Mouse (Mus musculus) limb, embryonic 15.5 days (tissue): ENCODE measurements around the gene St7. TPM values are rescaled to one million over a fixed set of nuclear protein-coding genes. Genes with fewer than 3 reads are reported as not detected.

Source experiments
- ATAC-seq: fragments of 200-750 bp; cut with Nextera tagmentation; 2 replicates; pipeline ENCODE4 v1.8.0; 2017; ENCODE audit warnings: low read depth, moderate TSS enrichment; ENCODE audit not compliant: insufficient number of reproducible peaks, low FRiP score, low TSS enrichment
- H3K27ac ChIP-seq: fragments of 300-500 bp; sonication (generic); 2 replicates; pipeline ENCODE4 v1.5.1; 2015; ENCODE audit warnings: moderate library complexity, mild to moderate bottlenecking, inconsistent platforms
- H3K27me3 ChIP-seq: fragments of 300-500 bp; sonication (generic); 2 replicates; pipeline ENCODE4 v1.6.1; 2015; ENCODE audit warnings: inconsistent platforms
- H3K36me3 ChIP-seq: fragments of 300-500 bp; sonication (generic); 2 replicates; pipeline ENCODE4 v1.6.1; 2015; ENCODE audit warnings: inconsistent platforms
- H3K4me1 ChIP-seq: fragments of 300-500 bp; sonication (generic); 2 replicates; pipeline ENCODE4 v1.6.1; 2015; ENCODE audit warnings: inconsistent platforms
- H3K4me2 ChIP-seq: fragments of 300-500 bp; sonication (generic); 2 replicates; pipeline ENCODE4 v1.6.1; 2015; ENCODE audit warnings: mild to moderate bottlenecking, inconsistent platforms
- H3K4me3 ChIP-seq: fragments of 300-500 bp; sonication (generic); 2 replicates; pipeline ENCODE4 v1.5.1; 2015; ENCODE audit warnings: mild to moderate bottlenecking, inconsistent platforms
- H3K9ac ChIP-seq: fragments of 300-500 bp; sonication (generic); 2 replicates; pipeline ENCODE4 v1.6.1; 2015; ENCODE audit warnings: inconsistent platforms
- H3K9me3 ChIP-seq: fragments of 300-500 bp; sonication (generic); 2 replicates; pipeline ENCODE4 v1.6.1; 2016; ENCODE audit warnings: inconsistent platforms
- WGBS: fragments of 180-500 bp; shearing (Covaris S2); methylation state at CpG from one replicate; pipeline ENCODE4 v1.1.7; 2015; 5-methylcytosine and 5-hydroxymethylcytosine counted together
- polyA plus RNA-seq: library from polyadenylated mRNA; unstranded; fragments of >200 nt; fragmentation: Nextera tagmentation; extraction: Ambion mirVana; gene quantifications from 2 replicates; pipeline ENCODE4 v1.2.1, GENCODE M21; 2015

St7 gene
- polyA plus RNA-seq, 1 experiment from 2014 or later = 26.8 TPM

- Histone ChIP-seq H3K36me3 (no peaks in the 10 kb centered on the region), H3K9ac (no peak overlapping the region), H3K9me3 (no peaks in the 10 kb centered on the region), H3K4me2 (no peak overlapping the region), H3K27ac (no peak overlapping the region), H3K27me3 (no peaks in the 10 kb centered on the region), H3K4me1 (no peaks in the 10 kb centered on the region), H3K4me3 (no peak overlapping the region)
- no peak for ATAC-seq
- WGBS = 59% methylated on average over 1 of the region's 1 CpGs
Measured at GRCm38 (mm10) chr6:17977165-17977564, 284.4 kb downstream of the St7 start.

- no peaks in the 10 kb centered on the region for H3K4me1 ChIP-seq
- H3K9me3 ChIP-seq = no peaks in the 10 kb centered on the region
- H3K9ac ChIP-seq = no peak overlapping the region
- H3K36me3 ChIP-seq = no peaks in the 10 kb centered on the region
- no peak for ATAC-seq
- H3K4me2 ChIP-seq = no peak overlapping the region
- 57% methylated on average over 5 of the region's 5 CpGs for WGBS
- no peak overlapping the region for H3K27ac ChIP-seq
- no peak overlapping the region for H3K4me3 ChIP-seq
- no peaks in the 10 kb centered on the region for H3K27me3 ChIP-seq
Measured at GRCm38 (mm10) chr6:17978324-17978723, 285.6 kb downstream of the St7 start.

DNA sequence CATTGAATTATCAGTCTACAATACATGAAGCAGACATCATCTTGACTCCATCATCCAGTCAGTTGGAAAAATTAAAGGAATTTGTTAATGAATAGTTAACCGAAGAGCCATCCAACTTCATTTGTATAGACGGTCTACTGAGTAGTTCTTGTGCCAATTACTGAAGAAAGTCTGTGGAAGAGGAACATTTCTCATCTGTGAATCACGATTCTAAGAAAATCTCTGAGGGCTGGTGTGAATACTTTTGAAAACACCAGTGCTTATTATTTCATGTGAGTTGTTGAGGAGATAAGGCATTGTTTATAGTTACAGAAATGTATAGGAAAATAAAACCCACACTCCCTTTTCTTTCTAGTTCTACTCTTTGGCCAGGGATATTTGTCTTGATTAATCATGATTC is 286.1 kb downstream of the St7 start:
- no peaks in the 10 kb centered on the region for H3K27me3 ChIP-seq
- no peaks in the 10 kb centered on the region for H3K4me1 ChIP-seq
- no peaks in the 10 kb centered on the region for H3K9me3 ChIP-seq
- H3K9ac ChIP-seq = no peak overlapping the region
- no peak for ATAC-seq
- no peak overlapping the region for H3K4me3 ChIP-seq
- WGBS = 88% methylated on average over 3 of the region's 3 CpGs
- no peaks in the 10 kb centered on the region for H3K36me3 ChIP-seq
- H3K27ac ChIP-seq = no peak overlapping the region
- H3K4me2 ChIP-seq = no peak overlapping the region

- no peak for ATAC-seq
- no peak overlapping the region for H3K9ac ChIP-seq
- H3K27ac ChIP-seq = no peak overlapping the region
- H3K9me3 ChIP-seq = no peaks in the 10 kb centered on the region
- H3K4me3 ChIP-seq = no peak overlapping the region
- H3K27me3 ChIP-seq = no peaks in the 10 kb centered on the region
- H3K36me3 ChIP-seq = no peaks in the 10 kb centered on the region
- no peaks in the 10 kb centered on the region for H3K4me1 ChIP-seq
- WGBS = 42% methylated on average over 1 of the region's 1 CpGs
- H3K4me2 ChIP-seq = no peak overlapping the region
Measured at GRCm38 (mm10) chr6:17979361-17979760, 286.6 kb downstream of the St7 start.

DNA sequence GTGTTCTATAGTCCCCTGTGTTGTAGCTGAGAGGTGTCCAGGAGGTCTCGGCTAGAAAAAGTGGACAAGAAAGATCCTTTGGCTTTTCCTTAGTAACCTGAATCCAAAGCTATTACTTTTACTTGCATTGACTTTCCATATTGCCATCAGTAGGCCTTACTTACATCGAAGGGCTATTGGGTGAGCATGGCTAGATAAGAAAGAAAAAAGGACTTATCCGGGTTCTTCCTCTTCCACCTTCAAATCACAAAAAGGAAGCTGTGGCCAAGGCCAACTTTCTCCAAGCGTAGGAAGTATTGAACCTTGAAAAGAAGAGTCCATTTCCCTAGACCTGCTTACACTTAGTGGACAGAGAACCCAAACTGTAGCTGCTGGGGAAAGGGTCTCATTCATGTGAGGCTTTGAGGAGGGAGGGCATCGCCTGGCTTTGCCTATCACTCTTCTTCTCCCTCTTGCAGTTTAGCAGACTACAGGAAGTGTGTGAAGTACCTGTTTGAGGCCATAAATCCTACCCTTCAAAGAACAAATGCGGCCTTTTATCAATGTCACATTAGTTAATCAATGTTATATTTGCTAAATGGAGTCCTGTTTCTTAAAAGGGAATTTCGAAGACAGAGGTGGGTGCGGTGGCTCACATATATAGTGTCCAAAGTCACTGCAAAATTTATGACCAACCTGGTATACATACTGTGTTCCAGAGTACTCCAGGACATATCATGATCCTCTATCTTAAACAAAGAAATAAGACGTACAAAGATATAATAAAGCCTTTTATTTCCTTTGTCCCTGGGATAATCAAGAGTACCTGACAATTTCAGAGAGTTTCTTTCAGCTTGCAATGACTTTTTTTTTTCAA is 297.7 kb downstream of the St7 start:
- WGBS = 88% methylated on average over 9 of the region's 9 CpGs
- H3K4me2 ChIP-seq = no peak overlapping the region
- H3K27me3 ChIP-seq = no peaks in the 10 kb centered on the region
- H3K4me3 ChIP-seq = no peak overlapping the region
- H3K9ac ChIP-seq = no peak overlapping the region
- ATAC-seq = no peak
- H3K9me3 ChIP-seq = no peaks in the 10 kb centered on the region
- H3K27ac ChIP-seq = no peak overlapping the region
- H3K36me3 ChIP-seq = no peaks in the 10 kb centered on the region
- no peaks in the 10 kb centered on the region for H3K4me1 ChIP-seq

DNA sequence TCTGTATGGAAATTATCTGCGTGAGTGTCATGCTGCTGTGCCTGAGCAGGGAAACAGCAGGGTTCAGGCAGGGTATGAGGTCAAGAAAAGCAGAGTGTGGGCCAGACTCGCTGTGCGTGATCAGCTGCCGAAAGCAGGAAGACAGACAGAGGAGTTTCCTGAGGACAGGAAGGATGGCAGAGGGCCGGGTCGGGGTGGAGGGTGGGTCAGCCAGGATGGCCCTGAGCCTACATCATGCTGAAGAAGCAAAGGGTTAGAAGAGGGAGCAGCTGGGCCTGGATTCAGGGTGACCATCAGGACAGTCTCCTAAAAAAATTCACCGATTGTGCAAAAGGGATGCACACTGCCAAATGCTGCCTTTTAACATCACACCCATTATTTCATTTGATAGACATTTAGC is 298.9 kb downstream of the St7 start:
- no peaks in the 10 kb centered on the region for H3K9me3 ChIP-seq
- ATAC-seq = no peak

More for the DNA sequence above, 298.9 kb downstream of the St7 start:
- Histone ChIP-seq H3K36me3 (no peaks in the 10 kb centered on the region), H3K4me2 (no peak overlapping the region), H3K9ac (no peak overlapping the region), H3K27ac (no peak overlapping the region), H3K4me1 (no peaks in the 10 kb centered on the region), H3K27me3 (no peaks in the 10 kb centered on the region), H3K4me3 (no peak overlapping the region)
- WGBS = 75% methylated on average over 7 of the region's 7 CpGs

Other genes with a start within 250 kb of the St7 start
- gene Met, start 229.1 kb upstream of the St7 start, polyA plus RNA-seq = 3.8 and 4.3 TPM in 2 replicates
- 212 and 222 TPM in 2 replicates for gene Capza2, start 56.7 kb upstream of the St7 start, polyA plus RNA-seq